Mouse (Mus musculus) stomach, embryonic 15.5 days (tissue): ENCODE measurements around the gene Itgb4. TPM values are rescaled to one million over a fixed set of nuclear protein-coding genes. Genes with fewer than 3 reads are reported as not detected.
"Not testable (repeated sequence)": the region's sequence is repeated elsewhere in the genome, so short reads cannot be mapped to it uniquely, and the experiment has no call there.

Source experiments
- ATAC-seq: fragments of 200-750 bp; cut with Nextera tagmentation; 2 replicates; pipeline ENCODE4 v1.8.0; 2017; ENCODE audit warnings: low read depth, moderate number of reproducible peaks, moderate TSS enrichment; ENCODE audit not compliant: insufficient read depth, low FRiP score
- H3K27ac ChIP-seq: fragments of 300-500 bp; sonication (generic); 2 replicates; pipeline ENCODE4 v1.5.1; 2015; ENCODE audit warnings: mild to moderate bottlenecking, inconsistent platforms
- H3K27me3 ChIP-seq: fragments of 300-500 bp; sonication (generic); replicated peaks from 2 replicates; pipeline ENCODE4 v1.6.1; 2015; ENCODE audit warnings: inconsistent platforms
- H3K36me3 ChIP-seq: fragments of 300-500 bp; sonication (generic); 2 replicates; pipeline ENCODE4 v1.6.1; 2015; ENCODE audit warnings: inconsistent platforms
- H3K4me1 ChIP-seq: fragments of 300-500 bp; sonication (generic); 2 replicates; pipeline ENCODE4 v1.6.1; 2015; ENCODE audit warnings: inconsistent platforms
- H3K4me2 ChIP-seq: fragments of 300-500 bp; sonication (generic); 2 replicates; pipeline ENCODE4 v1.6.1; 2015; ENCODE audit warnings: mild to moderate bottlenecking, inconsistent platforms
- H3K4me3 ChIP-seq: fragments of 300-500 bp; sonication (generic); replicated peaks from 2 replicates; pipeline ENCODE4 v1.5.1; 2015; ENCODE audit warnings: inconsistent platforms
- H3K9ac ChIP-seq: fragments of 300-500 bp; sonication (generic); 2 replicates; pipeline ENCODE4 v1.6.1; 2015; ENCODE audit warnings: inconsistent platforms
- H3K9me3 ChIP-seq: fragments of 300-500 bp; sonication (generic); 2 replicates; pipeline ENCODE4 v1.6.1; 2016; ENCODE audit warnings: inconsistent platforms
- WGBS: fragments of 180-500 bp; shearing (Covaris S2); methylation state at CpG from one replicate; pipeline ENCODE4 v1.1.7; 2015; 5-methylcytosine and 5-hydroxymethylcytosine counted together
- polyA plus RNA-seq: library from polyadenylated mRNA; unstranded; fragments of >200 nt; fragmentation: Nextera tagmentation; extraction: Ambion mirVana; gene quantifications from 2 replicates; pipeline ENCODE4 v1.2.1, GENCODE M21; 2015

The Itgb4 gene
- polyA plus RNA-seq, 1 experiment from 2014 or later = 13.5 TPM

DNA sequence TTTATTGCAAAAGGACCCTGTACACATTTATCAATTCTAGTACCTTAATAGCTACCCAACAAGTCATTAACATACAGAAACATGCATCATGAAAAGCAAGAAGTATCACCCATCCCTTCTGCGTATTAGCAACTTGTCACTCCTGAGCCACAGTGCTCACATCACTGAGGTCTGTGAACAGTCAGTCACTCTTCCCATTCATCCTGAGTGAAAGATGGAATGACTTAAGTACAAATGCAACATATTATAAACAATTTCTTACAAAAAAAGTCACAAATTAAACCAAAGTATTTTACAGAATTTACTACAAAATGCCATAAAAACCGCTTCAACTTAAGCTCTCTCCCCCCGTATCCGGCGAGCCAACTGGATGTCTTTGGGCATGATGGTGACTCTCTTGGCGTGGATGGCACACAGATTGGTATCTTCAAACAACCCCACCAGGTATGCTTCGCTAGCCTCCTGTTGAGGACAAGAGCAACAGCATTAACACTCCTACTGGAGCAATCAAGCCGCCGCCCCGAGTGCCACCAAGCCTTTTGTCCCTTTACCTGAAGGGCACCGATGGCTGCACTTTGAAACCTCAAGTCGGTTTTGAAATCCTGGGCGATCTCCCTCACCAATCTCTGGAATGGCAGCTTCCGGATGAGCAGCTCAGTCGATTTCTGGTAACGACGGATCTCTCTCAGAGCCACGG lies 48.7 kb downstream of the Itgb4 start:
- H3K4me3 ChIP-seq = peak overlapping the region; percentile 80
- WGBS = 2% methylated on average over 18 of the region's 18 CpGs
- H3K27me3 ChIP-seq, H3K9me3 ChIP-seq, H3K4me1 ChIP-seq, H3K36me3 ChIP-seq, ATAC-seq: not testable (repeated sequence)
- H3K9ac ChIP-seq = peak overlapping the region; percentile 97
- peak overlapping the region; percentile 54 for H3K4me2 ChIP-seq
- H3K27ac ChIP-seq = peak overlapping the region; percentile 98

- H3K9me3 ChIP-seq = no peaks in the 10 kb centered on the region
- peak overlapping the region; percentile 97 for H3K9ac ChIP-seq
- H3K4me1 ChIP-seq = no peaks in the 10 kb centered on the region
- H3K4me3 ChIP-seq = peak overlapping the region; percentile 80
- H3K36me3 ChIP-seq = peaks cover 3% of the 10 kb centered on the region; the same call in 1 of the 2 replicates
- no peaks in the 10 kb centered on the region for H3K27me3 ChIP-seq
- ATAC-seq = peak; percentile 50
- WGBS = under 1% methylated on average over 53 of the region's 57 CpGs
- peak overlapping the region; percentile 98 for H3K27ac ChIP-seq
- peak overlapping the region; percentile 54 for H3K4me2 ChIP-seq
These were observed 49.4 kb downstream of the Itgb4 start for GRCm38 (mm10) chr11:116023771-116024355.

DNA sequence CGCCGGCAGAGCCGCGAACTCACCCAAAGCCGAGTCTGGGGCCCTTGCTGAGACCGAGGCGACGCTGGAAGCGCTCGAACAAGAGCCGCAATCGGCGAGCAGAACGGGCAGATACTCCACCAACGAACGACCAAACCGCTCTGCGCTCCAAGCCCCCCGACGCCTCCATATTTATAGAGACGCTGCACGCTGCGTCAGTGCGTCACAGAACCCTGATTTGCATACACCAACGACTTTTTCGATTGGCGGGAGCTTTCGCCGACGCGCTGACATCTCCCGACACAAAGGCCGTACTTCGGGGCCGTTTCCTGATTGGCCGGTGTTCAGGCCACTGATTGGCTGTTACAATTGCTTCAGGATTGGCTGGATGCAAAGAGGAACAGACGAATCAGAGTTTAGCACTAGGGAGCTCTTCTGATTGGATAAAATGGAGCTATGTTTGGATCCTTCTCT lies 49.9 kb downstream of the Itgb4 start:
- ATAC-seq = peak; percentile 97
- no peak overlapping the region for H3K4me2 ChIP-seq

GRCm38 (mm10) chr11:116025056-116025845 lies 50.7 kb downstream of the Itgb4 start:
- 85% methylated on average over 3 of the region's 3 CpGs for WGBS
- Histone ChIP-seq H3K36me3 (peaks cover 3% of the 10 kb centered on the region; the same call in 1 of the 2 replicates), H3K4me1 (no peaks in the 10 kb centered on the region), H3K4me2 (no peak overlapping the region), H3K27ac (peak overlapping the region; percentile 38; the same call in 1 of the 2 replicates), H3K9ac (no peak overlapping the region), H3K4me3 (no peak overlapping the region), H3K27me3 (no peaks in the 10 kb centered on the region), H3K9me3 (no peaks in the 10 kb centered on the region)
- no peak for ATAC-seq

More for the DNA sequence above, 49.9 kb downstream of the Itgb4 start:
- Histone ChIP-seq H3K27me3 (no peaks in the 10 kb centered on the region), H3K9me3 (no peaks in the 10 kb centered on the region), H3K4me3 (peak overlapping the region; percentile 80), H3K36me3 (peaks cover 3% of the 10 kb centered on the region; the same call in 1 of the 2 replicates), H3K9ac (peak overlapping the region; percentile 97), H3K4me1 (no peaks in the 10 kb centered on the region), H3K27ac (peak overlapping the region; percentile 98)
- WGBS = under 1% methylated on average over 37 of the region's 37 CpGs

DNA sequence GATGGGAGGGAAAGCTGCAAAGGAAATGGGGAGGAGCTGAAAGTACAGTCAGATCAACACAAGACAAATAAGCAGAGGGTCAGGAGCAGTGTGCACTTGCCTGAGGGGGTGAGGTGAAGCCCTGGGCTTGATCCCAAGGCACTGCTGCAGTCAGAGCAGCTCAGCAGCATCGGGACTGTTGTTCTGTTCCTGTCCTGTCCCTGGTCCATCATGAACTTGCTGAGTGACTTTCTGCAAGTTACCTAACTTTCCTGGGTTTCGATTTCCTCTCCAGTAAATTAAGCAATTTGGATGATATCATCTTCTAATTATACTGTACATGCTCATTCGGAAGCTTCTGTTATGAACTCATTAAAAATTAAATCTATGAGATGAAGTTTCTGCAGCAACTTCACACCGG lies 53.2 kb downstream of the Itgb4 start, which contains the start of gene H3f3b:
TSS of gene H3f3b (minus strand) at position 207 of the 400 bp plus-strand sequence.
- ATAC-seq = no peak
- H3K4me3 ChIP-seq = no peak within 1 kb of the TSS
- no peaks in the 10 kb centered on the region for H3K36me3 ChIP-seq
- 86% methylated on average over 4 of the region's 4 CpGs for WGBS
- H3K4me2 ChIP-seq = no peak within 1 kb of the TSS
- H3K27ac ChIP-seq = no peak within 1 kb of the TSS
- no peaks in the 10 kb centered on the region for H3K9me3 ChIP-seq
- H3K27me3 ChIP-seq = no peaks in the 10 kb centered on the region
- no peaks in the 10 kb centered on the region; the same call in 1 of the 2 replicates for H3K4me1 ChIP-seq
- no peak within 1 kb of the TSS for H3K9ac ChIP-seq

- H3K27me3 ChIP-seq = no peaks in the 10 kb centered on the region
- H3K4me1 ChIP-seq = no peaks in the 10 kb centered on the region; the same call in 1 of the 2 replicates
- no peaks in the 10 kb centered on the region for H3K36me3 ChIP-seq
- H3K9ac ChIP-seq = no peak overlapping the region
- H3K9me3 ChIP-seq = no peaks in the 10 kb centered on the region
- H3K27ac ChIP-seq = no peak overlapping the region
- WGBS = 79% methylated on average over 9 of the region's 9 CpGs
- no peak for ATAC-seq
- H3K4me2 ChIP-seq = no peak overlapping the region
- H3K4me3 ChIP-seq = no peak overlapping the region
These were observed 53.8 kb downstream of the Itgb4 start for GRCm38 (mm10) chr11:116028177-116028865.

- H3K27me3 ChIP-seq = no peaks in the 10 kb centered on the region
- no peak for ATAC-seq
- H3K9ac ChIP-seq = no peak overlapping the region
- H3K9me3 ChIP-seq = no peaks in the 10 kb centered on the region
- peak overlapping the region; percentile 67 for H3K4me3 ChIP-seq
- peak overlapping the region; percentile 42; the same call in 1 of the 2 replicates for H3K27ac ChIP-seq
- WGBS = 75% methylated on average over 6 of the region's 6 CpGs
- no peaks in the 10 kb centered on the region; the same call in 1 of the 2 replicates for H3K4me1 ChIP-seq
- H3K36me3 ChIP-seq = no peaks in the 10 kb centered on the region
- peak overlapping the region; percentile 65 for H3K4me2 ChIP-seq
These were observed 54.8 kb downstream of the Itgb4 start for GRCm38 (mm10) chr11:116029086-116029865.

DNA sequence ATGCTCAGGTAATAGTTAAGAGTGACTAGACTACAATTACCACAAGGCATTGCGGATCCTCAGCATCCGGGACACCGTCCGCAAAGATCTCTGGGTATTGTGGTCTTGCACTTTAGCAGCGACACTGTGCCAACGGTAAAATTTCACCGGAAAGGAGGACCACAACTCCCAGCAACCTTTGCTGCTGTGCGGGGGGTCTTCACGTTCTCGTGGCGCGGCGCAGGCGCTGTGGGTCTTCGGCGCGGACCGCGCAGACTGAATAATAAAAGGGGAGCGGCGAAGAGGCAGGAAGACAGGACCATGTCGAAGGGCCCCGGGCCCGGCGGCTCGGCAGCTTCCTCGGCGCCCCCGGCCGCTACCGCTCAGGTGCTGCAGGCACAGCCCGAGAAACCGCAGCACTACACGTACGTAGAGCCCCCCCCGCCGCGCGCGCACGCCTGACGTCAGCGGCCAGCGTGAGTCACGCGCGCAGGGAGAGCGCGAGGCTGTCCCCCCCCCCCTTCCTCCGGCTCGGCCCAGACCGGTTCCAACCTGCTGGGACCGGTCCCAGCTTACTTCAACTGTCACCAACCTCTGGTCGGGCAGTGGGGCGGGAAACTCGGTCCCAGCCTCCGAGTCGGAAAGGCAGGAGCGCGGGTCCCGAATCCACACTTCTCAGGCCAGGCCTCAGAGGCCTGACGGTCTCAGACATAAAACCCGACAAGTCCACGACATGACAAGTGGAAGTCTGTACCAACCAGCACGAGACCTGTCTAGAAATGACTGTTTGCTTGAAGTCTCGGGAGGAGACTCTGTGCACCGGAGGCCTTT lies 55.8 kb downstream of the Itgb4 start, which contains the start of gene Unk:
TSS of gene Unk (plus strand) at position 235 of the 810 bp plus-strand sequence.
- under 1% methylated on average over 65 of the region's 67 CpGs for WGBS
- 0 out of 2 replicates have a peak, but pooled peaks cover 5% of the 10 kb centered on the region for H3K36me3 ChIP-seq
- no peaks in the 10 kb centered on the region for H3K9me3 ChIP-seq
- H3K9ac ChIP-seq = peak within 1 kb of the TSS; percentile 85
- H3K27me3 ChIP-seq = no peaks in the 10 kb centered on the region
- peak within 1 kb of the TSS; percentile 77 for H3K4me2 ChIP-seq
- peak; percentile 94 for ATAC-seq
- H3K4me3 ChIP-seq = peak within 1 kb of the TSS; percentile 67
- H3K4me1 ChIP-seq = no peaks in the 10 kb centered on the region; the same call in 1 of the 2 replicates
- peak within 1 kb of the TSS; percentile 100 for H3K27ac ChIP-seq

GRCm38 (mm10) chr11:116030898-116031845 lies 56.7 kb downstream of the Itgb4 start:
- Histone ChIP-seq H3K27ac (peak overlapping the region; percentile 100), H3K27me3 (no peaks in the 10 kb centered on the region), H3K4me3 (peak overlapping the region; percentile 67), H3K36me3 (0 out of 2 replicates have a peak, but pooled peaks cover 5% of the 10 kb centered on the region), H3K4me2 (peak overlapping the region; percentile 77), H3K9me3 (no peaks in the 10 kb centered on the region), H3K4me1 (no peaks in the 10 kb centered on the region; the same call in 1 of the 2 replicates), H3K9ac (peak overlapping the region; percentile 85)
- peak; percentile 8; the same call in 1 of the 2 replicates for ATAC-seq
- 23% methylated on average over 14 of the region's 14 CpGs for WGBS
